Mouse (Mus musculus) CH12.LX (cell line): ENCODE results near the gene Ntrk2. TPM values are rescaled to one million over a fixed set of nuclear protein-coding genes. Genes with fewer than 3 reads are reported as not detected.

ENCODE experiments used
- DNase-seq: peaks from one replicate; pipeline ENCODE4 v3.0.0-alpha.2; 2013; ENCODE audit errors: extremely low read depth
- H3K27ac ChIP-seq: 2 replicates; pipeline ENCODE4 v1.5.1; 2012; ENCODE audit warnings: low read depth, mild to moderate bottlenecking, control low read depth, moderate library complexity; ENCODE audit not compliant: insufficient read depth
- H3K27me3 ChIP-seq: replicated peaks from 2 replicates; pipeline ENCODE3; 2012; ENCODE audit warnings: inconsistent platforms
- H3K36me3 ChIP-seq, 2 experiments: replicated peaks in 1 of 2; 2 replicates each; pipeline versions ENCODE3 to v1.6.1; 2012; ENCODE audit warnings: inconsistent platforms in 1 of 2, low read length in 1 of 2, mild to moderate bottlenecking in 1 of 2, mixed read lengths in 1 of 2, moderate library complexity in 1 of 2; ENCODE audit not compliant: control insufficient read depth in 1 of 2, insufficient read depth in 1 of 2
- H3K4me1 ChIP-seq, 2 experiments: 2 replicates each; pipeline ENCODE4 v1.6.1; 2012; ENCODE audit warnings: inconsistent platforms in 1 of 2, moderate library complexity in 1 of 2; ENCODE audit not compliant: insufficient read depth in 2 of 2, control insufficient read depth in 1 of 2
- H3K4me2 ChIP-seq: 2 replicates; pipeline ENCODE4 v1.6.1; 2012; ENCODE audit warnings: low read depth, mild to moderate bottlenecking, control low read depth; ENCODE audit not compliant: poor library complexity, insufficient read depth, severe bottlenecking
- H3K4me3 ChIP-seq, 3 experiments: fragments of 150-350 bp in 1 of 3; sonication (generic) in 1 of 3; replicated peaks in 1 of 3; 2 replicates each; pipeline versions ENCODE3 to v1.5.1; 2011 to 2012; ENCODE audit warnings: low read depth in 2 of 3, low read length in 2 of 3, mild to moderate bottlenecking in 2 of 3, moderate library complexity in 2 of 3, control low read depth in 1 of 3, improper control_type of control experiment in 1 of 3, inconsistent platforms in 1 of 3, mixed read lengths in 1 of 3; ENCODE audit not compliant: poor library complexity in 1 of 3
- H3K79me2 ChIP-seq: replicated peaks from 2 replicates; pipeline ENCODE4 v1.6.1; 2012; ENCODE audit warnings: mild to moderate bottlenecking, moderate library complexity; ENCODE audit not compliant: control insufficient read depth, poor library complexity, insufficient read depth, severe bottlenecking; ENCODE audit errors: extremely low read depth
- H3K9ac ChIP-seq: 2 replicates; pipeline ENCODE4 v1.6.1; 2012; ENCODE audit warnings: low read depth, mild to moderate bottlenecking, control low read depth, moderate library complexity; ENCODE audit not compliant: insufficient read depth
- H3K9me3 ChIP-seq: replicated peaks from 2 replicates; pipeline ENCODE3; 2012; ENCODE audit warnings: low read length, inconsistent platforms, mixed read lengths
- CHD2 ChIP-seq: IDR thresholded peaks from 2 replicates; pipeline ENCODE4 v1.6.1; 2011; ENCODE audit warnings: low read length, improper control_type of control experiment
- E2F4 ChIP-seq: IDR thresholded peaks from 2 replicates; pipeline ENCODE4 v1.6.1; 2011; ENCODE audit warnings: low read depth, low read length, improper control_type of control experiment; ENCODE audit not compliant: insufficient replicate concordance
- ELF1 ChIP-seq: IDR thresholded peaks from 2 replicates; pipeline ENCODE4 v1.6.1; 2014; ENCODE audit warnings: low read depth, mild to moderate bottlenecking, inconsistent platforms, low read length, improper control_type of control experiment
- ETS1 ChIP-seq: conservative IDR thresholded peaks from 2 replicates; pipeline ENCODE4 v1.6.1; 2012; ENCODE audit warnings: low read depth, mild to moderate bottlenecking, inconsistent platforms, low read length, improper control_type of control experiment, moderate library complexity
- HCFC1 ChIP-seq: IDR thresholded peaks from 2 replicates; pipeline ENCODE4 v1.6.1; 2012; ENCODE audit warnings: low read depth, mild to moderate bottlenecking, inconsistent platforms, low read length, improper control_type of control experiment
- IRF4 ChIP-seq: IDR thresholded peaks from 2 replicates; pipeline ENCODE4 v1.6.1; 2014; ENCODE audit warnings: low read depth, mild to moderate bottlenecking, inconsistent platforms, low read length, improper control_type of control experiment
- JUN ChIP-seq: IDR thresholded peaks from 2 replicates; pipeline ENCODE4 v1.6.1; 2011; ENCODE audit warnings: low read depth, mild to moderate bottlenecking, low read length, improper control_type of control experiment, moderate library complexity; ENCODE audit not compliant: insufficient read depth
- JUND ChIP-seq: conservative IDR thresholded peaks from 2 replicates; pipeline ENCODE4 v1.6.1; 2011; ENCODE audit warnings: low read depth, low read length, improper control_type of control experiment
- KAT2A ChIP-seq: IDR thresholded peaks from 2 replicates; pipeline ENCODE4 v1.6.1; 2012; ENCODE audit warnings: low read length, improper control_type of control experiment, inconsistent platforms; ENCODE audit not compliant: insufficient replicate concordance
- MAFK ChIP-seq: IDR thresholded peaks from 2 replicates; pipeline ENCODE4 v1.6.1; 2011; ENCODE audit warnings: low read length, improper control_type of control experiment; ENCODE audit not compliant: insufficient replicate concordance
- MAZ ChIP-seq: IDR thresholded peaks from 2 replicates; pipeline ENCODE4 v1.6.1; 2012; ENCODE audit warnings: low read depth, mild to moderate bottlenecking, inconsistent platforms, low read length, improper control_type of control experiment, moderate library complexity
- NRF1 ChIP-seq: IDR thresholded peaks from 2 replicates; pipeline ENCODE4 v1.6.1; 2014; ENCODE audit warnings: low read depth, mild to moderate bottlenecking, inconsistent platforms, low read length, improper control_type of control experiment, moderate library complexity
- POLR2A ChIP-seq: IDR thresholded peaks from 2 replicates; pipeline ENCODE4 v1.6.1; 2011; ENCODE audit warnings: low read depth, mild to moderate bottlenecking, improper control_type of control experiment, low read length
- RAD21 ChIP-seq: IDR thresholded peaks from 2 replicates; pipeline ENCODE4 v1.6.1; 2011; ENCODE audit warnings: low read depth, mild to moderate bottlenecking, low read length, improper control_type of control experiment, moderate library complexity
- SMC3 ChIP-seq: IDR thresholded peaks from 2 replicates; pipeline ENCODE4 v1.6.1; 2011; ENCODE audit warnings: low read depth, low read length, improper control_type of control experiment
- TBP ChIP-seq: conservative IDR thresholded peaks from 2 replicates; pipeline ENCODE4 v1.6.1; 2011; ENCODE audit warnings: low read depth, low read length, improper control_type of control experiment
- TCF12 ChIP-seq: IDR thresholded peaks from 2 replicates; pipeline ENCODE4 v1.6.1; 2014; ENCODE audit warnings: low read depth, mild to moderate bottlenecking, inconsistent platforms, low read length, improper control_type of control experiment
- UBTF ChIP-seq: IDR thresholded peaks from 2 replicates; pipeline ENCODE4 v1.6.1; 2012; ENCODE audit warnings: low read depth, mild to moderate bottlenecking, inconsistent platforms, low read length, improper control_type of control experiment, moderate library complexity
- USF2 ChIP-seq: conservative IDR thresholded peaks from 2 replicates; pipeline ENCODE4 v1.6.1; 2011; ENCODE audit warnings: low read depth, low read length, improper control_type of control experiment
- ZC3H11A ChIP-seq: IDR thresholded peaks from 2 replicates; pipeline ENCODE4 v1.6.1; 2012; ENCODE audit warnings: low read depth, mild to moderate bottlenecking, inconsistent platforms, low read length, improper control_type of control experiment
- ZMIZ1 ChIP-seq: IDR thresholded peaks from 2 replicates; pipeline ENCODE4 v1.6.1; 2012; ENCODE audit warnings: low read depth, mild to moderate bottlenecking, inconsistent platforms, low read length, improper control_type of control experiment
- ZNF384 ChIP-seq: IDR thresholded peaks from 2 replicates; pipeline ENCODE4 v1.6.1; 2012; ENCODE audit warnings: low read depth, low read length, improper control_type of control experiment, inconsistent platforms
- dilution Hi-C: fragments of 300-500 bp; cut with MboI; formaldehyde crosslinking; loops from 2 replicates; pipeline ENCODE4 v1.14.3; 2020; ENCODE audit warnings: low sequenced_read_pairs; ENCODE audit not compliant: extremely low pct_unique_long_range_greater_than_20kb, extremely low pct_ligation_motif_present
- in situ Hi-C: fragments of 300-500 bp; cut with MboI; formaldehyde crosslinking; loops from 3 replicates; pipeline ENCODE4 v1.14.3; 2019; ENCODE audit warnings: low sequenced_read_pairs, low pct_ligation_motif_present, low pct_unique_long_range_greater_than_20kb, mixed read lengths
- polyA plus RNA-seq: library from polyadenylated mRNA; unstranded; fragments of >175 nt; gene quantifications from 2 replicates; pipeline ENCODE4 v1.2.1, GENCODE M21; 2012; ENCODE audit warnings: low read depth; ENCODE audit not compliant: insufficient read length
- total RNA-seq, 2 experiments: library from RNA; depleted of rRNA; stranded (reverse); fragments of 300-350 nt in 1 of 2; fragments of >200 nt in 1 of 2; gene quantifications; 2 replicates each; pipeline ENCODE4 v1.2.3; 2012 to 2014

The Ntrk2 gene
- total and polyA plus RNA-seq, 3 experiments = not detected

- no peak overlapping the region for H3K4me3 ChIP-seq
- no peaks in the 10 kb centered on the region for H3K79me2 ChIP-seq
- H3K4me1 ChIP-seq = no peaks in the 10 kb centered on the region
- H3K9ac ChIP-seq = no peak overlapping the region
- no peak for TF ChIP-seq RAD21
- no peak for TF ChIP-seq NRF1
- TF ChIP-seq SMC3 = no peak
- no peak for TF ChIP-seq MAFK
- no peak for TF ChIP-seq JUN
- TF ChIP-seq IRF4 = no peak
- no peak for TF ChIP-seq POLR2A
- no peak for TF ChIP-seq JUND
- TF ChIP-seq ETS1 = no peak
- no peak for TF ChIP-seq E2F4
- TF ChIP-seq ZC3H11A = no peak
- TF ChIP-seq ELF1 = no peak
- no peak for TF ChIP-seq CHD2
- TF ChIP-seq UBTF = no peak
- no peak for TF ChIP-seq MAZ
- TF ChIP-seq ZNF384 = no peak
- no peaks in the 10 kb centered on the region for H3K36me3 ChIP-seq
- in situ Hi-C loops = no loop called here
- no peak for DNase-seq
- peaks cover 84% of the 10 kb centered on the region for H3K9me3 ChIP-seq
- dilution Hi-C loops = no loop called here
- no peaks in the 10 kb centered on the region for H3K27me3 ChIP-seq
- H3K4me2 ChIP-seq = no peak overlapping the region
- H3K27ac ChIP-seq = no peak overlapping the region
Observed at GRCm38 (mm10) chr13:58807629-58808363, 1.4 kb downstream of the Ntrk2 start.

- Histone ChIP-seq H3K4me1 (no peaks in the 10 kb centered on the region), H3K27ac (no peak overlapping the region)
- TF ChIP-seq TBP = no peak
- TF ChIP-seq HCFC1 = no peak
- no peak for TF ChIP-seq MAFK
- TF ChIP-seq NRF1 = no peak
- no peak for TF ChIP-seq ZMIZ1
- TF ChIP-seq TCF12 = no peak
- no peak for TF ChIP-seq KAT2A
- no peak for TF ChIP-seq MAZ
- TF ChIP-seq ZNF384 = no peak
- TF ChIP-seq USF2 = no peak
- no peak for TF ChIP-seq CHD2
- TF ChIP-seq, all 38 proteins: peak for 0
- H3K9me3 ChIP-seq = peaks cover 82% of the 10 kb centered on the region
- H3K4me2 ChIP-seq = no peak overlapping the region
- H3K4me3 ChIP-seq = no peak overlapping the region
- H3K9ac ChIP-seq = no peak overlapping the region
- H3K27me3 ChIP-seq = no peaks in the 10 kb centered on the region
- no peaks in the 10 kb centered on the region for H3K79me2 ChIP-seq
- dilution Hi-C loops = no loop called here
- no peaks in the 10 kb centered on the region for H3K36me3 ChIP-seq
- in situ Hi-C loops = no loop called here
- no peak for DNase-seq
Observed at GRCm38 (mm10) chr13:58808381-58808821, 2.0 kb downstream of the Ntrk2 start.
